Mouse (Mus musculus) gastrocnemius, postnatal 25 days (tissue): ENCODE measurements at regions not wholly inside any gene's neighbourhood (a gene's known extent, or its start where the extent isn't known, plus 50 kb on each side); places are given as distances from the start of the nearest gene placed in this dataset.

Source experiments
- DNase-seq: peaks from one replicate; pipeline ENCODE4 v3.0.0; 2022

GRCm38 (mm10) chr1:61587251-61587650, 51.4 kb upstream of the Pard3b start:
- DNase-seq = no peak
